ENCODE assay signal across 14 mouse cellular contexts in genomic region chr11:101628733-101629417, GRCm38 (mm10). TPM values are rescaled to one million over a fixed set of nuclear protein-coding genes. Genes with fewer than 3 reads are reported as not detected.
DNase-seq lines count a peak whose midpoint lies in the region; ATAC-seq and TF ChIP-seq lines count a peak whose summit lies in the region.
"Not testable (repeated sequence)": the region's sequence is repeated elsewhere in the genome, so short reads cannot be mapped to it uniquely, and the experiment has no call there.
"Had no signal": no experiment of that assay in that cellular context is flagged by ENCODE, and none has a peak within 500 bp of the region (broad histone marks: within the 10 kb centered on the region; RNA-seq: fewer than 3 reads in every experiment).

No protein-coding gene starts in this region.

- peaks cover 14% of the 10 kb centered on the region for H3K9me3 ChIP-seq in E14TG2a.4 (ENCODE audit: low read length)
- not testable (repeated sequence) for H3K9me3 ChIP-seq in embryonic facial prominence, embryonic 15.5 days (replicated peaks); heart, embryonic 10.5 days; hindbrain, embryonic 14.5 days (ENCODE audit: control insufficient read depth, low read length); liver, embryonic 15.5 days (replicated peaks); midbrain, embryonic 13.5 days; stomach, embryonic 16.5 days (replicated peaks; ENCODE audit: control insufficient read depth, low read length)

- peaks cover 49% of the 10 kb centered on the region for H3K36me3 ChIP-seq in E14TG2a.4 (ENCODE audit: insufficient read depth, low read length)
- not testable (repeated sequence) for H3K36me3 ChIP-seq in embryonic facial prominence, embryonic 15.5 days; heart, embryonic 10.5 days; hindbrain, embryonic 14.5 days (replicated peaks; ENCODE audit: control insufficient read depth, insufficient read depth); liver, embryonic 15.5 days (replicated peaks); midbrain, embryonic 13.5 days; stomach, embryonic 16.5 days (ENCODE audit: control insufficient read depth, insufficient read depth, low read length)

- not testable (repeated sequence) for TF ChIP-seq CTCF in E14TG2a.4 (conservative IDR thresholded peaks at IDR 0.05; ENCODE audit: low read length); layer of hippocampus, adult 2 months (conservative IDR thresholded peaks at IDR 0.05)

- not testable (repeated sequence) for DNase-seq in heart, embryonic 10.5 days (ENCODE audit: low spot score); hindbrain, embryonic 14.5 days (ENCODE audit: low spot score); layer of hippocampus, adult 2 months (ENCODE audit: low spot score in 2 of 2)

- not testable (repeated sequence) for H3K27me3 ChIP-seq in E14TG2a.4 (ENCODE audit: insufficient read depth, low read length); embryonic facial prominence, embryonic 15.5 days; heart, embryonic 10.5 days (ENCODE audit: insufficient read depth, poor library complexity, severe bottlenecking); hindbrain, embryonic 14.5 days (ENCODE audit: control insufficient read depth, insufficient read depth, low read length); liver, embryonic 15.5 days; midbrain, embryonic 13.5 days; stomach, embryonic 16.5 days (ENCODE audit: control insufficient read depth, insufficient read depth, low read length)

- 69% methylated on average over 4 of the region's 5 CpGs for WGBS in embryonic facial prominence, embryonic 15.5 days
- 68% methylated on average over 4 of the region's 5 CpGs for WGBS in heart, embryonic 10.5 days
- WGBS in hindbrain, embryonic 14.5 days, result 80% methylated on average over 4 of the region's 5 CpGs
- 58% methylated on average over 5 of the region's 5 CpGs for WGBS in liver, embryonic 15.5 days (ENCODE audit: insufficient replicate concordance)
- WGBS in midbrain, embryonic 13.5 days, result 70% methylated on average over 4 of the region's 5 CpGs
- 59% methylated on average over 4 of the region's 5 CpGs for WGBS in stomach, embryonic 16.5 days

- not testable (repeated sequence) for H3K9ac ChIP-seq in embryonic facial prominence, embryonic 15.5 days; hindbrain, embryonic 14.5 days; liver, embryonic 15.5 days; midbrain, embryonic 13.5 days (replicated peaks); stomach, embryonic 16.5 days (ENCODE audit: low read length)

- H3K4me2 ChIP-seq in embryonic facial prominence, embryonic 15.5 days (replicated peaks), result peak overlapping the region; percentile 67
- H3K4me2 ChIP-seq in hindbrain, embryonic 14.5 days (replicated peaks), result peak overlapping the region; percentile 84
- peak overlapping the region; percentile 92 for H3K4me2 ChIP-seq in liver, embryonic 15.5 days
- H3K4me2 ChIP-seq in midbrain, embryonic 13.5 days (replicated peaks), result peak overlapping the region; percentile 92
- H3K4me2 ChIP-seq in stomach, embryonic 16.5 days (ENCODE audit: low read depth, low read length), result peak overlapping the region; percentile 88

- not testable (repeated sequence) for ATAC-seq in embryonic facial prominence, embryonic 15.5 days (ENCODE audit: insufficient number of reproducible peaks, low FRiP score, low TSS enrichment, low read depth); hindbrain, embryonic 14.5 days (ENCODE audit: low FRiP score); liver, embryonic 15.5 days (ENCODE audit: insufficient read depth); midbrain, embryonic 13.5 days; stomach, embryonic 16.5 days (ENCODE audit: insufficient read depth, low FRiP score)

- peaks cover 39% of the 10 kb centered on the region for H3K4me1 ChIP-seq in E14TG2a.4 (replicated peaks; ENCODE audit: low read depth, low read length)
- H3K4me1 ChIP-seq in embryonic facial prominence, embryonic 15.5 days; hindbrain, embryonic 14.5 days (replicated peaks; ENCODE audit: control insufficient read depth, insufficient read depth, low read length); stomach, embryonic 16.5 days (ENCODE audit: control insufficient read depth, insufficient read depth, low read length): not testable (repeated sequence)
- H3K4me1 ChIP-seq in heart, embryonic 10.5 days, result peaks cover 18% of the 10 kb centered on the region
- peaks cover 26% of the 10 kb centered on the region for H3K4me1 ChIP-seq in liver, embryonic 15.5 days (replicated peaks)
- H3K4me1 ChIP-seq in midbrain, embryonic 13.5 days (replicated peaks), result peaks cover 16% of the 10 kb centered on the region

- not testable (repeated sequence) for H3K27ac ChIP-seq in embryonic facial prominence, embryonic 15.5 days (replicated peaks); hindbrain, embryonic 14.5 days; layer of hippocampus, adult 2 months; midbrain, embryonic 13.5 days; stomach, embryonic 16.5 days (ENCODE audit: low read length)
- H3K27ac ChIP-seq in heart, embryonic 10.5 days, result 0 out of 2 replicates have a peak overlapping the region, but pooled peaks have one; percentile 98
- H3K27ac ChIP-seq in liver, embryonic 15.5 days (replicated peaks), result peak overlapping the region; percentile 99; the same call in 1 of the 2 replicates

- H3K4me3 ChIP-seq in E14TG2a.4 (replicated peaks; ENCODE audit: low read length), result peak overlapping the region; percentile 82
- peak overlapping the region; percentile 65 for H3K4me3 ChIP-seq in embryonic facial prominence, embryonic 15.5 days (replicated peaks)
- peak overlapping the region; percentile 72 for H3K4me3 ChIP-seq in heart, embryonic 10.5 days
- not testable (repeated sequence) for H3K4me3 ChIP-seq in hindbrain, embryonic 14.5 days (replicated peaks; ENCODE audit: low read length)
- H3K4me3 ChIP-seq in layer of hippocampus, adult 2 months, result peak overlapping the region; percentile 68; the same call in 1 of the 2 replicates
- H3K4me3 ChIP-seq in liver, embryonic 15.5 days (replicated peaks), result peak overlapping the region; percentile 66
- H3K4me3 ChIP-seq in midbrain, embryonic 13.5 days (replicated peaks), result peak overlapping the region; percentile 67; the same call in 1 of the 2 replicates
- H3K4me3 ChIP-seq in stomach, embryonic 16.5 days (replicated peaks; ENCODE audit: low read length), result peak overlapping the region; percentile 66

RNA-seq across cellular contexts. Expression of gene Rdm1, which starts 1.9 kb away (rescaled TPM):
- polyA plus RNA-seq in embryonic facial prominence, embryonic 15.5 days (2015; fragmentation: Nextera tagmentation; extraction: Ambion mirVana), result 51.1 and 54.6 TPM in 2 replicates
- 24.0 and 26.8 TPM in 2 replicates for polyA plus RNA-seq in heart, embryonic 10.5 days (2016; fragmentation: Nextera tagmentation; extraction: Ambion mirVana)
- polyA plus RNA-seq in hindbrain, embryonic 14.5 days (2014; fragmentation: Nextera tagmentation; extraction: Ambion mirVana), result 13.7 and 16.6 TPM in 2 replicates
- total RNA-seq in layer of hippocampus, adult 2 months (2021), result 1 to 10 TPM; 8.4 to 10.0 TPM
- 10.7 and 12.1 TPM in 2 replicates for polyA plus RNA-seq in liver, embryonic 15.5 days (2015; fragmentation: Nextera tagmentation; extraction: Ambion mirVana)
- 21.7 and 24.8 TPM in 2 replicates for polyA plus RNA-seq in midbrain, embryonic 13.5 days (2015; fragmentation: Nextera tagmentation; extraction: Ambion mirVana)
- polyA plus RNA-seq in stomach, embryonic 16.5 days (2015; fragmentation: Nextera tagmentation; extraction: Ambion mirVana), result 39.6 and 40.8 TPM in 2 replicates

RNA-seq across cellular contexts. Expression of gene Gm11634, which starts 29.8 kb away (rescaled TPM):
- not detected in 2 replicates for polyA plus RNA-seq in embryonic facial prominence, embryonic 15.5 days (2015; fragmentation: Nextera tagmentation; extraction: Ambion mirVana)
- polyA plus RNA-seq in heart, embryonic 10.5 days (2016; fragmentation: Nextera tagmentation; extraction: Ambion mirVana), result not detected in 2 replicates
- not detected in 2 replicates for polyA plus RNA-seq in hindbrain, embryonic 14.5 days (2014; fragmentation: Nextera tagmentation; extraction: Ambion mirVana)
- not detected for total RNA-seq in layer of hippocampus, adult 2 months (2021)
- polyA plus RNA-seq in liver, embryonic 15.5 days (2015; fragmentation: Nextera tagmentation; extraction: Ambion mirVana), result 0.16 TPM in 1 of 2 replicates, not detected in the other
- not detected in 2 replicates for polyA plus RNA-seq in midbrain, embryonic 13.5 days (2015; fragmentation: Nextera tagmentation; extraction: Ambion mirVana)
- not detected in 2 replicates for polyA plus RNA-seq in stomach, embryonic 16.5 days (2015; fragmentation: Nextera tagmentation; extraction: Ambion mirVana)
- total RNA-seq: adrenal gland, postnatal 14 days; gastrocnemius, postnatal 10 days; heart, postnatal 14 days; layer of hippocampus, postnatal 10 days; left cerebral cortex, postnatal 4 days; megakaryocyte, adult 5-6 weeks had no signal

RNA-seq across cellular contexts. Expression of gene Arl4d, which starts 36.5 kb away (rescaled TPM):
- 6.0 and 6.9 TPM in 2 replicates for polyA plus RNA-seq in embryonic facial prominence, embryonic 15.5 days (2015; fragmentation: Nextera tagmentation; extraction: Ambion mirVana)
- 10.3 and 10.9 TPM in 2 replicates for polyA plus RNA-seq in heart, embryonic 10.5 days (2016; fragmentation: Nextera tagmentation; extraction: Ambion mirVana)
- 5.6 and 5.9 TPM in 2 replicates for polyA plus RNA-seq in hindbrain, embryonic 14.5 days (2014; fragmentation: Nextera tagmentation; extraction: Ambion mirVana)
- total RNA-seq in layer of hippocampus, adult 2 months (2021), result 10 to 100 TPM; 10.6 to 16.0 TPM
- polyA plus RNA-seq in liver, embryonic 15.5 days (2015; fragmentation: Nextera tagmentation; extraction: Ambion mirVana), result 0.82 and 0.94 TPM in 2 replicates
- 5.1 and 8.4 TPM in 2 replicates for polyA plus RNA-seq in midbrain, embryonic 13.5 days (2015; fragmentation: Nextera tagmentation; extraction: Ambion mirVana)
- 8.2 and 8.5 TPM in 2 replicates for polyA plus RNA-seq in stomach, embryonic 16.5 days (2015; fragmentation: Nextera tagmentation; extraction: Ambion mirVana)

RNA-seq across cellular contexts. Expression of gene Tmem106a, which starts 46.8 kb away (rescaled TPM):
- polyA plus RNA-seq in embryonic facial prominence, embryonic 15.5 days (2015; fragmentation: Nextera tagmentation; extraction: Ambion mirVana), result 7.5 and 9.6 TPM in 2 replicates
- polyA plus RNA-seq in heart, embryonic 10.5 days (2016; fragmentation: Nextera tagmentation; extraction: Ambion mirVana), result 2.7 and 3.0 TPM in 2 replicates
- polyA plus RNA-seq in hindbrain, embryonic 14.5 days (2014; fragmentation: Nextera tagmentation; extraction: Ambion mirVana), result 4.7 and 4.8 TPM in 2 replicates
- 1 to 10 TPM; 2.4 to 4.2 TPM for total RNA-seq in layer of hippocampus, adult 2 months (2021)
- polyA plus RNA-seq in liver, embryonic 15.5 days (2015; fragmentation: Nextera tagmentation; extraction: Ambion mirVana), result 7.7 and 7.8 TPM in 2 replicates
- polyA plus RNA-seq in midbrain, embryonic 13.5 days (2015; fragmentation: Nextera tagmentation; extraction: Ambion mirVana), result 2.1 and 2.7 TPM in 2 replicates
- polyA plus RNA-seq in stomach, embryonic 16.5 days (2015; fragmentation: Nextera tagmentation; extraction: Ambion mirVana), result 10.3 and 12.4 TPM in 2 replicates
